Mouse (Mus musculus) heart, postnatal 25 days (tissue): ENCODE data around the gene Zfp326. TPM values are rescaled to one million over a fixed set of nuclear protein-coding genes. Genes with fewer than 3 reads are reported as not detected.

Experiments
- DNase-seq: peaks from one replicate; pipeline ENCODE4 v3.0.0; 2022; ENCODE audit warnings: low spot score
- intact Hi-C: fragments of 180-260 bp; cut with DNase I; formaldehyde crosslinking; loops from one replicate; pipeline ENCODE4 v1.15.1; 2025
- total RNA-seq, 2 experiments: library from RNA; stranded (reverse); gene quantifications; 2 replicates each; pipeline ENCODE4 v1.2.3; 2021

Gene Zfp326
- total RNA-seq, 2 experiments from 2014 or later, result 13.6 to 14.4 TPM

GRCm38 (mm10) chr5:105924347-105924746 is 48.0 kb downstream of the Zfp326 start:
- intact Hi-C loops, result no loop called here
- DNase-seq, result no peak

- intact Hi-C loops, result loop anchor here (2.0 to 5.0 kb wide), 2 partner anchors 147 to 877 kb away; no protein-coding TSS in a partner anchor
- DNase-seq, result no peak
Measured at GRCm38 (mm10) chr5:105925568-105926255, 49.3 kb downstream of the Zfp326 start.

GRCm38 (mm10) chr5:105930282-105930681 is 53.9 kb downstream of the Zfp326 start:
- DNase-seq, result no peak
- intact Hi-C loops, result no loop called here

GRCm38 (mm10) chr5:105932392-105932791 is 56.0 kb downstream of the Zfp326 start:
- no peak for DNase-seq
- intact Hi-C loops, result no loop called here

GRCm38 (mm10) chr5:105941951-105942350 is 65.6 kb downstream of the Zfp326 start:
- intact Hi-C loops, result no loop called here
- DNase-seq, result no peak

Other genes with a start within 250 kb of the Zfp326 start
- gene Lrrc8d, start 176.6 kb upstream of the Zfp326 start, total RNA-seq, result 10 to 100 TPM in 1 of 2 experiments, 1 to 10 TPM in 1; 7.8 to 13.0 TPM